Mouse (Mus musculus) R1 (cell line): Measurements from ENCODE around the gene Acp5.

Source experiments
- DNase-seq: peaks from one replicate; pipeline ENCODE4 v3.0.0-alpha.2; 2018; ENCODE audit warnings: low read depth, low spot score

The Acp5 gene

DNA sequence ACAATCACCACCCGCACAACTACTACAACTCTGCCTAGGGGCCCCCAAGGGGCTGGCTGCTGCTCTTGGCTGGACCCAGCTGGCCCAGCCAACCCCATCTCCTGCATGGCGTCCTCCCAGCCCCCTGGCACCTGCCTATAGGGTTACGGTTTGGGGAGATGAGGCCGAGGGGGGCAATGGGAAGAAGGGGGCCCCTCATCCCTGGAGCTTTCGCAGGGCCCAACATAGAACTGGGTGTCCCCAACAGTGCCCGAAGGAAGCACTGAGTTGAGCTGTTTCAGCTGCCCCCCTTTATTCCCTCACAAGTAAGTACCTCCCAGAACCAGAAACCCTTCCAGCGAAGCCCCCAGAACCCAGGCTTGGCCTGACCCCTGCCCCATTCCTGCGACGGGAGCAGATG, 27.3 kb downstream of the Acp5 start:
- DNase-seq: no peak

DNA sequence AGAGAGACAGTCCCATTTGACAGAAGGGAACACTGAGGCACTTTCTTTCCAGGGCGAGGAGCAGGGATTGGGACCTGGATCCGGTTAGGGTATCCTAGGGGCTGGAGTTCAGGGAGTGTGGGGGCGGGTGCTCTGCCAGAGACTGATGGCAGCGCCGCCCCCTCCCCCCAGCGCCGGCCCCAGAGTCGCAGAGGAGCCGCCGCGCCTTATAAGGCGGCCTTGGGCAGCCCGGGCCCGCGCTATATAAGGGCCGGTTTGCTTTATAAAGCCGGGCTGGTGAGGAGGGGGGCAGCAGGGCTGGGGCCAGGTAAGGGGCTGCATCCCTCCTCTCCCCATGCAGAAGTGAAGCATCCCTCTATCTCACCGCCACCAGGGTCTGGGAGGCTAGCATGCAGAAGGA, 35.6 kb downstream of the Acp5 start:
- peak; percentile 42 for DNase-seq

GRCm38 (mm10) chr9:22098993-22099696, 36.4 kb downstream of the Acp5 start, which contains the start of gene Cnn1:
Gene Cnn1 (plus strand): TSS chr9:22099216.
- peak; percentile 38 for DNase-seq

- peak; percentile 70 for DNase-seq
Observed at GRCm38 (mm10) chr9:22095854-22096307, 39.6 kb downstream of the Acp5 start.

GRCm38 (mm10) chr9:22092746-22093145, 42.8 kb downstream of the Acp5 start:
- DNase-seq: no peak

- DNase-seq: no peak
Observed at GRCm38 (mm10) chr9:22089986-22090385, 45.5 kb downstream of the Acp5 start.

- peak; percentile 71 for DNase-seq
Observed at GRCm38 (mm10) chr9:22089281-22089680, 46.2 kb downstream of the Acp5 start.

DNA sequence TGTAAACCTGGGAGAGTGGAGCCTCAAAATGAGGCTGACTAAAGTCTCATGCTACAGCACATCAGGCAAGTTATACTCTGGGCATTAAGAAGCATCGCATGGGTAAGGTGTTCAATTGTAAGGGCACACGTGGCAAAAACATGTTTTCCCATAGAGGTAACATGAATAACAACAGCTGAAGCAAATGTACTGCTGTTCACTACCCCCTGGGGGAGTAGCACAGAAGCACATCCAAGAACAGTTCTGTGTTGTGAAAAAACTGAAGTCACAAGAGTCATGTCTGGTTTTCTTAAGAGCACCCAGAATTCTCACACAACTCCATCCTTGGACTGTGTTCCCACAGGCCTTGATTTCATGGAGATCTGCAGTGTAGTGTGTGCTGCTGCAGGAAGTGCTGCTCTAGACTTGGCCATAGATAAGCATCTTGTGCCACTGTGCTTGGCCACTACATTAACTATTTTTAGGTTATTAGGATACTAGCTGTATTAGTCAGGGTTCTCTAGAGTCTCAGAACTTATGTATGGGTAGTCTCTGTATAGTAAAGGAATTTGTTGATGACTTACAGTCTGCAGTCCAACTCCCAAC, 48.4 kb downstream of the Acp5 start:
- no peak for DNase-seq

DNA sequence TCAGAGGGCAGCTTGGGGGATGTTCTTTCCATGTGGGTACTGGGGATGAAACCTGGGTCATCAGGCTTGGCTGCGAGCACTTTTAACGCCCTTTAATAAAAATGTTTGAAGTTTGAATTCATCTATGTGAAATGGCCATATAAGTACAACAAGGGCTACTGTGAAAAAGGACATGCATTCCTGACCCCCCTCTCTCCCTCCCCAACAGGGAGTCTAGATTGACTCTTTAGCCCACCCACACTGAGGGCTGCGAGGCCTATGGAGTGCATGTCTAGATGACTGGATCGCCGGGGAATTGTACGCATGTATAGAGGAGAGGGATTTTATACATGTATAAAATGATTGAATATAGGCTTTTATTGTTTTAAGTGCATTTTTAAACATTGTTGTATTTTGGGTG, 49.5 kb downstream of the Acp5 start:
- DNase-seq: no peak

GRCm38 (mm10) chr9:22085022-22085834, 50.3 kb downstream of the Acp5 start, which contains the start of gene Ecsit:
Gene Ecsit (minus strand): TSS chr9:22085438.
- DNase-seq: peak; percentile 97

DNA sequence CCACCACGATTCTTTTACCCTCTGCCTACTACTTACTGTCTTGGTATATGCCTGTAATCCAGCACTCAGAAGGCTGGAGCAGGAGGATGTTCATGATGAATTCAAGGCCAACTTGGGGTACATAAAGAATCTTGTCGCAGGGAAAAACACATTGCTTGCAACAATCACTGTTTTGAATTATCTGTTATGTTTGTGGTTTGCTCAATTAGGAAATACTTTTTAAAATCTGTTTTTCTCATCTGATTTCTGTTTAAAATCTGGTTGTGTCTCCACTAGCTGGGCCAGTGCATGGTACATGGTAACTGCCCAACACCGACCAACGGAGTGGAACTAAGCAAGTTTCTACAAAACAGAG, 50.9 kb downstream of the Acp5 start:
- no peak for DNase-seq
